Mouse (Mus musculus) thymus, postnatal 36 days (tissue): ENCODE results near the gene Foxp2.

Experiments used
- DNase-seq, 2 experiments: peaks; one replicate each; pipeline ENCODE4 v3.0.0; 2022; ENCODE audit warnings: mixed read lengths in 2 of 2

The Foxp2 gene

GRCm38 (mm10) chr6:14901183-14901970, at the start of gene Foxp2:
Gene Foxp2 (plus strand): TSS chr6:14901349.
- DNase-seq = peak; percentile 9 to 13

GRCm38 (mm10) chr6:14885199-14885598, 15.9 kb upstream of the Foxp2 start:
- DNase-seq = no peak

DNA sequence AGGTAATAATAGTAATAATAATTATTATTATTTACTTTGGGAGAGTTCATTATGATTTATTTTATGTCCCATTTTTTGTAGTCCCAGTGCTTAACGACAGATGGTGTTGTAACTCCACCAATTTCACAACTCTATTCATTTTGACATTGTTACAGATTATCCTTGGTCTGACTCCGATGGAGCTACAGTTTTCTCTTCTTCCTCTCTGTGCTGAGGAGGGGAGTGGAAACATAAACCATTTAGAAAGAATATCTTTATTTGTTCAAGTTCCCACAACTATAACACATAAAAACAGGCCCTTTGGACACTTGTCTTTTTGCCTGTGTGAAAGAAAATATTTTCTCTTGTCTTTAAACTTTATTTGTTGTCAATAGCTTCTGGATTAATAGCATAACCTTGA, 4.1 kb upstream of the Foxp2 start:
- no peak for DNase-seq

GRCm38 (mm10) chr6:14898096-14898855, 2.9 kb upstream of the Foxp2 start:
- DNase-seq = no peak

- DNase-seq = no peak
Observed at GRCm38 (mm10) chr6:14899021-14899610, 2.0 kb upstream of the Foxp2 start.

GRCm38 (mm10) chr6:14899936-14900578, 1.1 kb upstream of the Foxp2 start:
- DNase-seq = no peak

GRCm38 (mm10) chr6:14900579-14901021, 549 bp upstream of the Foxp2 start:
- no peak for DNase-seq

DNA sequence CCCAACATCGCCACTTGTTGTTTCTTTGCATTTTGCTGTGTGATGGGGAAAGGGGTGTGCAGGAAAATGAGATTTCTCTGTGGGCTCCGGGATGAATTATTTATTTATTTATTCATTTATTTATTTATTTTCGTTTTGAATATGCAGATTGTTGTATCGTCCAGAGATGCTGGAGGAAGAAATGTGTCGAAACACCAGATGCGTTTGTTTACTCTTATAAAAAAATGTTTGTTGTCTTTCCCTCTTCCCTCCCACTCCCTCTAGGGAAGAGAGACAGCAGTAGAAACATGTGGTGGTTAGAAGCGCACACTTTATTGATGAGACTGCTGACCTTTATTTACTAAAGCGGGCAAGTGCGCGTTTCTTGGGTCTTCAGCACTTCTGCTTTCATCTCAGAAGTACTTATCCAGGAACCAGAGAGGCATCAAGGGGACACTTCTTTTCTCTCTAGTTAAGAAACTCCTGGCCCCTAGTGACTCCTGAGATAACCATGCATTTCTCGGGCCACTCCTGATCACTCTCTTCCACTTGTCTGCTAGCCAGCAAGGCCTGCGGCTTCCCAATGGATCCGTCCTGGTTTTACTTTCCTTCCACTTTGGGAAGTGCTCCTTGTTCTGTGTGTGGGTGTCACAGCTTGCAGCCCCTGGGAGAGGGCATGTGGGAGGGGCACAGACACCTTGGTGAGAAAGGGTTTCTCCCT, 972 bp downstream of the Foxp2 start:
- no peak for DNase-seq

DNA sequence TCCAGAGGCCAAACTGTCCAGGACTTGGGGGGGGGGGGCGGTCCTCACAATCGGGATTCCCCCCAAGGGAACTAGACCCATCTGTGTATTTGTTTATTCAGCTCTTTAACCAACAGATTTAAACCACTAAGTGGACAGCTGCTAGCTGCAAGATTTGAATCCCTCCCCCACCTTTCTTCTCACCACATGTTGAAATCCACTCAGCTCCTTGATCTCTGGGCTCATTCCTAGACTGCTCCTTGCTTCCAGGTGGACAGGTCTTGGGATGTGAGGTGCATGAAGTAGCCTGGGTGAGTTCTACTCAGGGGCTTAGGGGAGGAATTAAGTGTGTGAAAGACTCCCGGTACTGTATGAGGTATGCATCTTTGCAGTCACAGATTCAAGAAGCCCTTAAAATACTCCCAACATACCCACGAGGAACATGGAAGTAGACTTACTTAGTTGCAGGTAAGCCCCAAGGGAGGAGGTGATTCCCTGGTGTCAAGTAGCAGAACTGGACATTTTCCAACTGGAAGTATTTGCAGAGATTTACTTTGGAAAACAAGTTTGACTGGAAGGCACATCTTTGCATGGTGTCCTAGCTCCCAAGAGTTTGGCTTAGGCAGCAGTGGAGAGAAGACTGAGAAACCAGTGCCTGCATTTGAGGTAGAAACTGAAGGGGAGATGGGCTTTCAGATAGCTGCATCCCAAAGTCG, 2.3 kb downstream of the Foxp2 start:
- no peak for DNase-seq

DNA sequence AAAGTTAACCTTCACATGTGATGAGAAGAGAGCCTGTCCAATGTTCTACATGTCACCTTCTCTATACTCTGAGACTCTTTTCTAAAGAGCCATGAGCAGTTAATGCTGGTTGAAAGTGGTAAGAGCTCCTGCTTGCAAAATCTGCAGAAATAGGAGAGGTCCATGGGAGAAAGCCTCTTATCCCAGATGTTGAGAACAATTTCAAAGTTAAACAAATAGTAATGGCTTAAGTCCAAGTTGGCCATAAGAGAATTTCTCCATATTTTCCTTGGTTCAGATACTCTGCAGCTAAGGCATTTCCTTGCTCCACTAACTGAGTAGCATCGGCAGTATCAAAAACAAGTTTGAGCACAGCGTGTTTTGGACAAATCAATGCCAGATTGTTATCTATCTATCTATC, 13.9 kb downstream of the Foxp2 start:
- DNase-seq = no peak

GRCm38 (mm10) chr6:14922704-14923103, 21.6 kb downstream of the Foxp2 start:
- DNase-seq = no peak

DNA sequence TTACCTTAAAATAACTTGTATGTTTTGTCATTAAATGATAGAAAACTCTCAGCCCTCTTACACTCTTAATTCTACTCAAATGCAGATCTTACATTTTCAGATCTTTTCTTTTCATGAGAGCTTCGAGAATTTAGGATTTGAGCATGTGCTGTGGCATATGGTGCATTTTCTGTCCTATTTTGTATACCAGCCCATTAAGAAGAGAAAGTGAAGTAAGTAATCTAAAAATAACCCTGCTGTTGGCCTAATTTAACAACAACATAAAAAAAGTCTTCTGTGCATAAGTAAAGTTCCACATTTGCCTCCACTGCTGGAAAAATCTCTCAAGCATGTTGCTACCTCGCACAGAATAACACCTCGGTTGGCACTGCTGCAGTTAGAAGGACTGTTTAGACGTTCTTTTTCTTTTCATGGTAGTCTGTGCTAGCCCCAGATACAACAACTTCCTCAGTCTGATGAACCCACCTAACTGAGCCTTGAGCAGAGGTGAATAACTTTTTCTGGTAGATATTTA, 23.9 kb downstream of the Foxp2 start:
- no peak for DNase-seq

DNA sequence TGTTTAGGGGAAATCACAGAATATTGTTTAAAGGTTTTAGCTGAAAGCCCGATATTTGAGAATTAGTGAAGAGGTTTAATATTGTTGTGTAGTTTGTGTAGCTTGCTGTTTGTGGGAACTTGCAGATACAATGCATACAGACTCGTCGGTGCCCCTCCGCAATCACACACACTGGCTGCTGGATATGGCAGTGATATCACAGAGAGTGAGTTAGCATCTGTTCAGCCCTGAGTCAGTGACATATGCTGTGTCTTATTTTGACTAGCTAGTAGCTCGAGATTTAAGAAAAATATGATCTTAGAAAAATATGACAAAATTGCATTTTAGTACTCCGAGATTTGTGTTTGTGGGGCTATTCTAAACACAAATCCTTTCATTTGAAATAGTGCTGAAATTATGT, 49.9 kb downstream of the Foxp2 start:
- no peak for DNase-seq

DNA sequence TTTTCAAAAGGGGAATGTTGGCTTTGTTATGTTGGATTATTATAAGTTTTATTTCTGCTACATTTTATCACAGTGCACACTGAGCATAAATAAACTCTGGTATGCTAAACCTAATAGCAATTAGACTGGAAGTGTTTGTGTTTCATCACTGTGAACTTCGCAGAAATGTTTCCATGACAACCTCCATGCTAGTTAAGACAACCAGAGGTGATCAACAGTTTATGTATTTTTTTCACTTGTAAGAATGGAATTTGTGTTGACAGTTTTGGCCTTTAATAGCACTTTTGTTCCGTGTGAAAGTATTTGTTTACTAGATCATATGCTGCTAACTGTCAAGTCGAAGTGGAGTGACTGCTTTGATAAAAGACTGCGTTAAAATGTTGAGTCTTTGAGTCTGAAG, 51.6 kb downstream of the Foxp2 start:
- DNase-seq = no peak

DNA sequence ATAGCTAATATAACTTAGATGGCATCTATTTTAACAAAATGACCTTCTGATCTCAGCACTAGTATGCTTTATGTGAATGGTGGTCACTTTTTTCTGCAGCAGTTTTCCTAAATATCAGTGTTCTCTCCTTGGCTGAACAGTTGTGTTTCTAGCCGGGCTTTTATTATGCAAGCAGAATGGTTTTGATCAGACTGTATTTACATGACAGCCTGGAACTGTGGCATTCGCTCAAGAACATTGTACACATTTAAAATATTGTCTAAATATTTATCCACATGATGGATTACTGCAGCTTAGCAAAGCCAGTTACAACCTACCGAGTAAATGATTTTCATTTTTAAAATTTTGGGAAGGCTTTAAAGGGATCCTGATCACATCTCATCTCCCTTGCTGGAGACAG, 75.9 kb downstream of the Foxp2 start:
- DNase-seq = no peak

DNA sequence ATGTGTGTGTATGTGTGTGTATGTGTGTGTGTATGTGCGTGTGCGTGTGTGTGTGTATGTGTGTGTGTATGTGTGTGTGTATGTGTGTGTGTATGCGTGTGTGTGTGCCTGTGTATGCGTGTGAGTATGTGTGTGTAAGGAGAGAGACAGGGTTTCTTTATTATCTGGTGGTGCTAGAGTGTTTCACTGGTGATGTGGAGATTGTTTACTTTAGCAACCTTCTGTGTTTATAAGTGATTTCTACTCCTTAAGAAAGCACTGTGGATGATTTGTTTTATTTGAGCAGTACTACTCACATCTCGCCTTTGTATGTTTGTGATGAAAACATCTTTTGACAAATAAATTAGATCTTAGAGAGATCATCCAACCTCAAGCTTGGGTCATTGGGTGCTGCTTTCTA, 77.1 kb downstream of the Foxp2 start:
- DNase-seq = no peak

- no peak for DNase-seq
Observed at GRCm38 (mm10) chr6:15008113-15008512, 107.0 kb downstream of the Foxp2 start.

- no peak for DNase-seq
Observed at GRCm38 (mm10) chr6:15028488-15028887, 127.3 kb downstream of the Foxp2 start.

- no peak for DNase-seq
Observed at GRCm38 (mm10) chr6:15029446-15030125, 128.4 kb downstream of the Foxp2 start.

- DNase-seq = no peak
Observed at GRCm38 (mm10) chr6:15063246-15063645, 162.1 kb downstream of the Foxp2 start.

GRCm38 (mm10) chr6:15101548-15101947, 200.4 kb downstream of the Foxp2 start:
- no peak for DNase-seq
